Mouse (Mus musculus): ENCODE measurements around the gene Tent5b.
"Not testable (repeated sequence)": the region's sequence is repeated elsewhere in the genome, so short reads cannot be mapped to it uniquely, and the experiment has no call there.

Tent5b gene

GRCm38 (mm10) chr4:133501514-133501913, 21.6 kb downstream of the Tent5b start:
- DNase-seq (ENCODE audit: low read depth, low spot score), result no peak

DNA sequence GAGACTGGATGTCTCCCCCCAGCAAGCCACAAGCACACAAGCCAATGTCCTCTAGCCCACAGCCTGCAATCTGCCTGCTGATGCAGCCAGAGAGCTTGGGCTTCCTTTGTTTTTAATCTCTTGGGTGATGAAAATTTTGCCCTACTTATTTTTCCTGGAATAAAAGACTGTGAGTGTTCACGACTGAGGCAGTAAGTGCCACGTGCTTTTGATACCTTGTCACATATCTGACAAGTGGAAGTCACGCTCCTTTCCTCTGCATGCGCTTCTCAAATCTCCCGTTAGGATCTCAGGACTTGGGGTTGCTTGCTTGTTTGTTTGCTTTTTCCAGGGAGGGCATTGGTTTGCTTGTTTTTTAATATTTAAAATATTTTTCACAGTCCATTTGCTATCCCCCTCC, 24.4 kb downstream of the Tent5b start:
- no peak for DNase-seq (ENCODE audit: low read depth, low spot score)

DNA sequence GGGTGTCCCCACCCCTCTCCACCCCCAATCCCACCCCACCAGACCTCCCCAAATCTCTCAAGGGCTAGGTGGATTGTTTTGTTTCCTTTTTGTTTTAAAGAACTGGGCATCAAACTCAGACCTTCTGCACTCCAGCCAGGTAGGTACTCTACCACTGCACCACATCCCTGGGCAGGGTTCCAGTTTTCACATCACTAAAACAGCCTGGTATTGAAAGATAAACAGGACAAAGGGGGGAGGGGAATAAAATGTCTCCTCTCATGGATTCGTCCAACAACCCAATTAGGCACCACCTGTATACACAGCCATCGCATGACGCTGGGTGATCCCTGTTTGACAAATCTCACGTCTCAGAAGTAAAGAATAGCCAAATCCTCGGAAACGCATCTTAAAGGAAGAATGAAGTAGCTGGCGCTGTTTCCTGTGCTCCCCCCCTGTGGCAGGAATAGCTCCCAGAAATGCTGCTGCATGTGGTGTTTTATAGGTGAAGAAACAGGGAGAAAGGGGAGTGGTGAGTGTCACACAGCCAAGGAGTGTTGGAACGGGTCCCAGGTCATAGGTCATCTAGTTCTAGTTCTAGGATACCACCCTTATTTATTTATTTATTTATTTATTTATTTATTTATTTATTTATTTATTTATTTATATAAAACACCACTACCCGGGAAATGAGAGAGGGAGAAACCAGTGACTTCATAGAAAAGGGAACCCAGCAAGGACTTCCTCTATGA, 25.0 kb downstream of the Tent5b start:
- no peak for DNase-seq (ENCODE audit: low read depth, low spot score)

DNA sequence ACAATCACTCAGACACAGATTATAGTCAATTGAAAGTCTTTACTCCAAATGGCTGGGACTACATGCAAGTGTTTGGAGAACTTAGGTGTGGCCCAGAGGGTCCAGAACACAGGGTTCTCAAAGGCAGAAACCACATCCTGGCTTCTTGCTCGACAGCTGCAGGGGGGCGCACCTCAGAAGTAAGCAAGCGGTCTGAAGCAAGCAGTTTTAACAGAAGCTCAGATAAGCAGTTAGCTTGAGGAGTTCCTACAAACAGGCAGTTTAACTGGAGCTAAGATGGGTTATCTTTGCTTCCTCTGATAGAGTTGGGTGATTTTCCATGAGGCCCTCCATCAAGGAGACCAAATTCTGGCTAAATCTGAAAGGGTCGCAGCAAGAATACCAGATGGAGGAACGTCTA, 26.6 kb downstream of the Tent5b start:
- DNase-seq (ENCODE audit: low read depth, low spot score), result no peak

DNA sequence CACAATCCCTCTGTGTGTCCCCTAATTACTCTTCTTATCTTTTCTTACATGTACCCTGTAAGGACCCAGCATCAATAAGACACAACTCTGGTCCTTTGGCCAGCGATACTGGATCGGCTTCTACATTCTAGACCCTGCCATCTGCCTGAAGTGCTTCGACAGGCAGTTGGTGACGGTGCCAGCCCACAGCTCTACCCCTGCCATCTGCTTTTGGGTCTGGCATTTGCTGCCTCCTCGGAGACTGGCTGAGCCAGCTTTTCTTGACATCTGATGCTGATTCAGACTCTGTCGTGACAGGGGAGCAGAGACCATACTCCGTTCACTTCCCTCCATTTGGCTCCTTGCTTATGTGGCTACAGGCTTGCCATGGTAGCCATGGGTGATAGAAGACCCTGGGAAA, 29.1 kb downstream of the Tent5b start:
- DNase-seq (ENCODE audit: low read depth, low spot score), result no peak

DNA sequence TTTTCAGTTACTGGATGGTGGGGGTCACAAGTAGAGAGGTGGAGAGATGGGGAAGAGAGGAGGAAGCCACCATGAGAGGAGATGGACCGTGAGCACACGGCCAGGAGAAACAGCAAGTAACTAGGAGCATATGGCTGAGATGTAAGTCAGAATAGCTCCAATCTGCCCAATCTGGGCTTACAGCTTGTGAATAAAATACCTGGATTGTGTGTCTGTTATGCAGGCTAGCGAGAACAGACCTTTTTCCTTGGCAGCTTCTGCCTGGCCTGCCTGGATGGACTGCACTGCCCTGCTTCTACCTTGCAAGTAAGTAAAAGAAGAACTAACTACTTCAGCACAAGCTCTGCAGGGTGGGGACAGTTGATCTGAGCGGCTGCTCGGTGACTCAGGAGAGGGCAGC, 31.1 kb downstream of the Tent5b start:
- no peak for DNase-seq (ENCODE audit: low read depth, low spot score)

DNA sequence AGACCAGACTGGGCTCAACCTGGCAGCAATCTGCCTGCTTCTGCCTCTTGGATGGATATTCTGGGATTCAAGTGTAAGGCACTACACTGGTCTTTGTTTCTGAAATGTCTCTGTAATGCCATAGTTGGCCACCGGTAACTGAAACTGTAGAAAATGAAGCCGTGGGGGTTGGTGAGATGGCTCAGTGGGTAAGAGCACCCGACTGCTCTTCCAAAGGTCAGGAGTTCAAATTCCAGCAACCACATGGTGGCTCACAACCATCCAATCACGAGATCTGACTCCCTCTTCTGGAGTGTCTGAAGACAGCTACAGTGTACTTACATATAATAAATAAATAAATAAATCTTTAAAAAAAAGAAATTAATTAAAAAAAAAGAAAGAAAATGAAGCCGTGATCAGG, 32.6 kb downstream of the Tent5b start:
- DNase-seq (ENCODE audit: low read depth, low spot score), result not testable (repeated sequence)

GRCm38 (mm10) chr4:133512972-133513371, 33.0 kb downstream of the Tent5b start:
- DNase-seq (ENCODE audit: low read depth, low spot score), result peak; percentile 25

- DNase-seq (ENCODE audit: low read depth, low spot score), result no peak
These were observed 38.9 kb downstream of the Tent5b start, which contains the start of gene Kdf1 for GRCm38 (mm10) chr4:133518601-133519368. Gene Kdf1 (plus strand): TSS chr4:133518963.

GRCm38 (mm10) chr4:133519369-133519665, 39.4 kb downstream of the Tent5b start:
- DNase-seq (ENCODE audit: low read depth, low spot score), result no peak

DNA sequence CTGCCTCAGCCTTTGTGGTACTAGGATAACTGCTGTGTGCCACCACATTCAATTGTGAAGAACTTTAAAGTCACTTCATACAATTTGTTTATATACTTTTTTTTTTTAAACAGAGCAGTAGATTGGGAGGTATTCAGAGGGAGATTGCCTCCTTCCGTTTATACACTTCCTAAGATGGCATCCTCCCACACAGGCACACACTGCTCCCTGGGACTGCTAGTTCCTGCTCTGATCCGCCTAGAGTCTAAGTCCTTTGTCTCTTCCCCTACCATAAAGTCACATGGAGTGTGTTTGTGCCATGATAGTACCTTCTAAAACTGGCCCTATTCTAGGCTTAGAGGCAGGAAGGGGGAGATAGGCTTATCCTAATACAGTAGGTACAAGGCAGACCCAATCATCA, 41.6 kb downstream of the Tent5b start:
- no peak for DNase-seq (ENCODE audit: low read depth, low spot score)

- no peak for DNase-seq (ENCODE audit: low read depth, low spot score)
These were observed 47.9 kb downstream of the Tent5b start for GRCm38 (mm10) chr4:133527788-133528187.

DNA sequence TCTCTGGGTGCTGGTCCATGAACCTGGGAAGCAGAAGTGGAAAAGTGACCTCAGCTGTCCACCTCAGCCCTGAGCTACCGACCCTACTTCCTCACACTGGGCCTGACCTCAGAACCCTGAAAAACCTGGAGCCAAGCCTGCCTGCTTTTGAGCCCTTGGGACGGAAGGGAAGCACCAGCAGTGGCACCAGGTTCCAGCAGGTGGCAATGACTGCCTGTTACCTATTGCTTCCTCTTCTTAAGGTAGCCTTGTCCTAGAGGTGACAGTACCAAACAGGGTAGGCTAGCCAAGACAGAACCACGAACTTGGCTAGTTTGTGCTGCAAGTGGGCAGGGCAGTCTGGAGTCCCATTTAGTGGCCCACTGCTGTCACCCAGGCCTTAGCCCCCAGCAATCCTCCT, 52.8 kb downstream of the Tent5b start:
- no peak for DNase-seq (ENCODE audit: low read depth, low spot score)

- DNase-seq (ENCODE audit: low read depth, low spot score), result no peak
These were observed 56.1 kb downstream of the Tent5b start for GRCm38 (mm10) chr4:133536081-133536480.

DNA sequence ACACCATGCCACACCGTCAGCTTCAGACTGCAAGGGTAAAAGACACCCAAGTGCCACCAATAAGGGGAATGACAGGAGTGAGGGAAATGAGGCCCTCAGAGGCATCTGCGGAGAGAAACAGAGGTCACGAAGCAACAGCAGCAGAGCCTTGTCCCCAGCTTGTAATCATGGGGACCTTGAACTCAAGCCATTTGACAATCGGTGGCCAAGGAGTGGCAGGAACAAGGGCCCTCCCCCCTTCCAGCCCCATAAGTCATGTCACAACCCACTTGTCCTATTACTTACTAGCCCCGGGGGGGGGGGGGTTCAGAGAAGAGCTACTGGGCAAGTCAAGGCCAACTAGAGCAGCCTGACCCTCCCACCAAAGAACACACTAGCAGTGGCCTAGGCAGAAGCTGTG, 56.7 kb downstream of the Tent5b start:
- no peak for DNase-seq (ENCODE audit: low read depth, low spot score)

All from c-Kit-negative CD71-positive TER-119-positive erythroid progenitor cells, embryonic 14.5 days (primary cell).